Mouse (Mus musculus) ES-Bruce4 (cell line): ENCODE measurements around the gene Hydin. TPM values are rescaled to one million over a fixed set of nuclear protein-coding genes. Genes with fewer than 3 reads are reported as not detected.

Experiments
- H3K27ac ChIP-seq: 2 replicates; pipeline ENCODE4 v1.5.1; 2012; ENCODE audit warnings: low read length, inconsistent platforms; ENCODE audit not compliant: insufficient read depth
- H3K27me3 ChIP-seq: 2 replicates; pipeline ENCODE4 v1.6.1; 2012; ENCODE audit warnings: mild to moderate bottlenecking, low read length, inconsistent platforms; ENCODE audit not compliant: control insufficient read depth, poor library complexity, insufficient read depth, severe bottlenecking
- H3K36me3 ChIP-seq: 2 replicates; pipeline ENCODE4 v1.6.1; 2012; ENCODE audit warnings: inconsistent platforms, mild to moderate bottlenecking, low read length, moderate library complexity; ENCODE audit not compliant: control insufficient read depth, poor library complexity, insufficient read depth, severe bottlenecking
- H3K4me1 ChIP-seq: one replicate; pipeline ENCODE4 v1.8.1; 2011; ENCODE audit warnings: low read length; ENCODE audit not compliant: control insufficient read depth, insufficient read depth
- H3K4me3 ChIP-seq: 2 replicates; pipeline ENCODE4 v1.5.1; 2011; ENCODE audit warnings: low read depth, mild to moderate bottlenecking, low read length
- H3K9ac ChIP-seq: 2 replicates; pipeline ENCODE4 v1.6.1; 2012; ENCODE audit warnings: low read depth, mild to moderate bottlenecking, inconsistent platforms; ENCODE audit not compliant: poor library complexity, severe bottlenecking
- H3K9me3 ChIP-seq: replicated peaks from 2 replicates; pipeline ENCODE4 v1.6.1; 2012; ENCODE audit warnings: mild to moderate bottlenecking, low read length, inconsistent platforms; ENCODE audit not compliant: control insufficient read depth, poor library complexity, insufficient read depth, severe bottlenecking
- CTCF ChIP-seq: IDR thresholded peaks from one replicate; pipeline ENCODE4 v1.8.1; 2011; ENCODE audit warnings: low read depth, low read length
- EP300 ChIP-seq: IDR thresholded peaks from 2 replicates; pipeline ENCODE4 v1.6.1; 2011; ENCODE audit warnings: low read depth, low read length; ENCODE audit not compliant: insufficient read depth
- POLR2A ChIP-seq: IDR thresholded peaks from one replicate; pipeline ENCODE4 v1.8.1; 2011; ENCODE audit warnings: low read length; ENCODE audit not compliant: insufficient read depth
- polyA plus RNA-seq: library from polyadenylated mRNA; stranded (reverse); fragments of >200 nt; gene quantifications from 2 replicates; pipeline ENCODE4 v1.2.4, GENCODE M21; 2011; ENCODE audit warnings: low read depth; ENCODE audit not compliant: missing spikeins, insufficient read depth, insufficient read length

Gene Hydin
- polyA plus RNA-seq, 1 experiment: 0.19 TPM

- H3K27ac ChIP-seq: no peak overlapping the region
- H3K9ac ChIP-seq: 0 out of 2 replicates have a peak overlapping the region, but pooled peaks have one; percentile 83
- H3K4me1 ChIP-seq: no peaks in the 10 kb centered on the region
- no peaks in the 10 kb centered on the region for H3K27me3 ChIP-seq
- no peaks in the 10 kb centered on the region for H3K9me3 ChIP-seq
- TF ChIP-seq POLR2A: no peak
- TF ChIP-seq EP300: no peak
- TF ChIP-seq CTCF: no peak
- H3K4me3 ChIP-seq: no peak overlapping the region
- H3K36me3 ChIP-seq: peaks cover 9% of the 10 kb centered on the region
Measured at GRCm38 (mm10) chr8:110619919-110620318, 353.1 kb downstream of the Hydin start.

- Histone ChIP-seq H3K4me3 (no peak overlapping the region), H3K27ac (no peak overlapping the region), H3K9ac (no peak overlapping the region), H3K27me3 (no peaks in the 10 kb centered on the region), H3K36me3 (peaks cover 5% of the 10 kb centered on the region), H3K9me3 (no peaks in the 10 kb centered on the region), H3K4me1 (no peaks in the 10 kb centered on the region)
- TF ChIP-seq CTCF (no peak), EP300 (no peak), POLR2A (no peak)
Measured at GRCm38 (mm10) chr8:110626431-110626830, 359.7 kb downstream of the Hydin start.

GRCm38 (mm10) chr8:110629245-110630063 lies 362.7 kb downstream of the Hydin start:
- no peak overlapping the region for H3K27ac ChIP-seq
- no peak overlapping the region for H3K4me3 ChIP-seq
- H3K9me3 ChIP-seq: no peaks in the 10 kb centered on the region
- no peaks in the 10 kb centered on the region for H3K4me1 ChIP-seq
- H3K27me3 ChIP-seq: no peaks in the 10 kb centered on the region
- H3K36me3 ChIP-seq: peaks cover 26% of the 10 kb centered on the region
- no peak overlapping the region for H3K9ac ChIP-seq
- TF ChIP-seq POLR2A (no peak), CTCF (peak; percentile 40)

- no peaks in the 10 kb centered on the region for H3K9me3 ChIP-seq
- H3K27me3 ChIP-seq: no peaks in the 10 kb centered on the region
- H3K27ac ChIP-seq: no peak overlapping the region
- no peak overlapping the region for H3K9ac ChIP-seq
- H3K36me3 ChIP-seq: peaks cover 32% of the 10 kb centered on the region
- TF ChIP-seq POLR2A (no peak), CTCF (no peak), EP300 (no peak)
- no peaks in the 10 kb centered on the region for H3K4me1 ChIP-seq
- H3K4me3 ChIP-seq: no peak overlapping the region
Measured at GRCm38 (mm10) chr8:110630079-110630478, 363.3 kb downstream of the Hydin start.

- H3K9me3 ChIP-seq: no peaks in the 10 kb centered on the region
- peaks cover 37% of the 10 kb centered on the region for H3K36me3 ChIP-seq
- TF ChIP-seq EP300 (no peak), POLR2A (no peak), CTCF (no peak)
- H3K9ac ChIP-seq: no peak overlapping the region
- no peaks in the 10 kb centered on the region for H3K4me1 ChIP-seq
- no peaks in the 10 kb centered on the region for H3K27me3 ChIP-seq
- H3K27ac ChIP-seq: no peak overlapping the region
- H3K4me3 ChIP-seq: no peak overlapping the region
Measured at GRCm38 (mm10) chr8:110630571-110631071, 363.8 kb downstream of the Hydin start.

GRCm38 (mm10) chr8:110631201-110631600 lies 364.4 kb downstream of the Hydin start:
- H3K36me3 ChIP-seq: peaks cover 42% of the 10 kb centered on the region
- no peaks in the 10 kb centered on the region for H3K4me1 ChIP-seq
- TF ChIP-seq CTCF (no peak), EP300 (no peak), POLR2A (no peak)

More at GRCm38 (mm10) chr8:110631201-110631600, 364.4 kb downstream of the Hydin start:
- Histone ChIP-seq H3K9ac (no peak overlapping the region), H3K27ac (no peak overlapping the region), H3K4me3 (no peak overlapping the region), H3K27me3 (no peaks in the 10 kb centered on the region), H3K9me3 (no peaks in the 10 kb centered on the region)
